Mouse (Mus musculus): ENCODE measurements around the gene Cryba2.

GRCm38 (mm10) chr1:74858805-74859204, 34.1 kb downstream of the Cryba2 start:
- 0 out of 2 replicates have a peak, but pooled peaks have one; percentile 20 for TF ChIP-seq POLR2A (IDR thresholded peaks at IDR 0.05; ENCODE audit: extremely low read depth, insufficient read depth, low read length)
- no peak for TF ChIP-seq CTCF (IDR thresholded peaks at IDR 0.05; ENCODE audit: extremely low read depth, insufficient read depth, low read length)

Data from cortical plate, adult 2 months (tissue).